Comparison of ENCODE assay signal across 37 mouse cellular contexts in genomic region chr8:67572380-67572779, GRCm38 (mm10). TPM values are rescaled to one million over a fixed set of nuclear protein-coding genes. Genes with fewer than 3 reads are reported as not detected.
DNase-seq lines count a peak whose midpoint lies in the region; ATAC-seq and TF ChIP-seq lines count a peak whose summit lies in the region.
"Had no signal": no experiment of that assay in that cellular context is flagged by ENCODE, and none has a peak within 500 bp of the region (broad histone marks: within the 10 kb centered on the region; RNA-seq: fewer than 3 reads in every experiment).

No protein-coding gene starts in this region.

- WGBS in liver, embryonic 11.5 days = 32% methylated on average over 5 of the region's 5 CpGs
- WGBS in liver, embryonic 14.5 days (ENCODE audit: insufficient replicate concordance) = 13% methylated on average over 5 of the region's 5 CpGs

- no peaks in the 10 kb centered on the region for H3K27me3 ChIP-seq in liver, embryonic 11.5 days (replicated peaks; ENCODE audit: control insufficient read depth, insufficient read depth, low read length)
- no peaks in the 10 kb centered on the region for H3K27me3 ChIP-seq in MEL (ENCODE audit: control insufficient read depth in 1 of 2, insufficient read depth in 2 of 2, low read length in 2 of 2)
- H3K27me3 ChIP-seq in liver, embryonic 14.5 days (ENCODE audit: control insufficient read depth, insufficient read depth, low read length) = no peaks in the 10 kb centered on the region
- H3K27me3 ChIP-seq: CH12.LX; embryonic facial prominence, embryonic 13.5 days; forebrain, embryonic 13.5 days; heart, embryonic 15.5 days; hindbrain, embryonic 13.5 days; Patski had no signal

- peak; percentile 51 for DNase-seq in liver
- no peak for DNase-seq in liver, embryonic 11.5 days (ENCODE audit: low spot score)
- DNase-seq in MEL (ENCODE audit: low read depth, low spot score) = peak; percentile 20
- DNase-seq in liver, embryonic 14.5 days (ENCODE audit: low read depth in 3 of 3, low spot score in 3 of 3) = peak in 1 of 3 experiments; percentile 14
- DNase-seq in cerebellum, postnatal 4 days (ENCODE audit: low spot score in 2 of 2) = no peak
- DNase-seq in layer of hippocampus, postnatal 10 days (ENCODE audit: low spot score in 2 of 2) = no peak
- DNase-seq: adrenal gland, postnatal 10 days; adrenal gland, postnatal 36 days; B cell, adult 2 months; cerebellum, adult 11 months; cerebellum, adult 2 months; cerebellum, adult 9-11 months; cerebellum, postnatal 25 days; embryo, embryonic 11 days; gastrocnemius, postnatal 10 days; gastrocnemius, postnatal 36 days; heart, postnatal 10 days; heart, postnatal 36 days had no signal

- H3K79me2 ChIP-seq in MEL (ENCODE audit: control insufficient read depth, insufficient read depth, low read length, poor library complexity) = no peaks in the 10 kb centered on the region

- no peak for TF ChIP-seq RAD21 in MEL (IDR thresholded peaks at IDR 0.05; ENCODE audit: low read depth, low read length)

- H3K27ac ChIP-seq in liver, embryonic 11.5 days (ENCODE audit: low read depth, low read length) = no peak overlapping the region
- H3K27ac ChIP-seq in MEL (ENCODE audit: control insufficient read depth, low read depth, low read length) = peak overlapping the region; percentile 69
- peak overlapping the region; percentile 50 for H3K27ac ChIP-seq in liver, embryonic 14.5 days
- H3K27ac ChIP-seq: embryonic facial prominence, embryonic 10.5 days; embryonic facial prominence, embryonic 13.5 days; forebrain, embryonic 10.5 days; forebrain, embryonic 13.5 days; heart, embryonic 15.5 days; hindbrain, embryonic 10.5 days; hindbrain, embryonic 13.5 days had no signal

- H3K4me1 ChIP-seq in liver, embryonic 11.5 days (replicated peaks; ENCODE audit: control insufficient read depth, insufficient read depth, low read length) = peaks cover 5% of the 10 kb centered on the region
- H3K4me1 ChIP-seq in MEL (ENCODE audit: control insufficient read depth in 1 of 2, insufficient read depth in 2 of 2, low read length in 2 of 2) = peaks cover 16 to 41% of the 10 kb centered on the region in 2 experiments
- H3K4me1 ChIP-seq in liver, embryonic 14.5 days (replicated peaks; ENCODE audit: control insufficient read depth in 2 of 2, insufficient read depth in 2 of 2, low read length in 1 of 2) = peaks cover 36 to 38% of the 10 kb centered on the region in 2 experiments
- H3K4me1 ChIP-seq: embryonic facial prominence, embryonic 10.5 days; embryonic facial prominence, embryonic 13.5 days; forebrain, embryonic 10.5 days; forebrain, embryonic 13.5 days; heart, embryonic 15.5 days; hindbrain, embryonic 10.5 days; hindbrain, embryonic 13.5 days had no signal

- H3K36me3 ChIP-seq in liver, embryonic 11.5 days (ENCODE audit: control insufficient read depth, insufficient read depth, low read length) = no peaks in the 10 kb centered on the region
- peaks cover 0 to 33% of the 10 kb centered on the region in 2 experiments; a peak in 2 of 4 replicates for H3K36me3 ChIP-seq in MEL (ENCODE audit: control insufficient read depth in 1 of 2, insufficient read depth in 2 of 2, low read length in 2 of 2)
- H3K36me3 ChIP-seq in liver, embryonic 14.5 days (replicated peaks; ENCODE audit: control insufficient read depth, insufficient read depth, low read depth) = no peaks in the 10 kb centered on the region
- H3K36me3 ChIP-seq: embryonic facial prominence, embryonic 10.5 days; embryonic facial prominence, embryonic 13.5 days; forebrain, embryonic 10.5 days; heart, embryonic 15.5 days; hindbrain, embryonic 10.5 days; hindbrain, embryonic 13.5 days had no signal

- no peak overlapping the region for H3K4me2 ChIP-seq in liver, embryonic 11.5 days
- no peak overlapping the region for H3K4me2 ChIP-seq in liver, embryonic 14.5 days (ENCODE audit: low read depth)
- H3K4me2 ChIP-seq: embryonic facial prominence, embryonic 13.5 days; forebrain, embryonic 13.5 days; heart, embryonic 11.5 days; heart, embryonic 15.5 days; hindbrain, embryonic 13.5 days had no signal

- no peaks in the 10 kb centered on the region for H3K9me3 ChIP-seq in liver, embryonic 11.5 days (ENCODE audit: control insufficient read depth, low read length)
- H3K9me3 ChIP-seq in MEL (replicated peaks; ENCODE audit: insufficient read depth, low read length) = no peaks in the 10 kb centered on the region
- H3K9me3 ChIP-seq in liver, embryonic 14.5 days (ENCODE audit: control insufficient read depth, low read length) = no peaks in the 10 kb centered on the region
- H3K9me3 ChIP-seq: embryonic facial prominence, embryonic 10.5 days; embryonic facial prominence, embryonic 13.5 days; forebrain, embryonic 10.5 days; forebrain, embryonic 13.5 days; heart, embryonic 15.5 days; hindbrain, embryonic 10.5 days; hindbrain, embryonic 13.5 days had no signal

- ATAC-seq in liver, embryonic 11.5 days (replicated peaks; ENCODE audit: low FRiP score) = no peak
- no peak for ATAC-seq in liver, embryonic 14.5 days (ENCODE audit: insufficient read depth)
- ATAC-seq in erythroid progenitor cell, adult 5-6 weeks (replicated peaks; ENCODE audit: low FRiP score, poor library complexity, severe bottlenecking) = no peak
- ATAC-seq: forebrain, embryonic 13.5 days; forebrain, embryonic 16.5 days; hindbrain, embryonic 16.5 days; Patski had no signal

- TF ChIP-seq EP300 in MEL (IDR thresholded peaks at IDR 0.05; ENCODE audit: low read depth in 1 of 2, low read length in 2 of 2) = peak in 1 of 2 experiments; percentile 4; a peak in 2 of 4 replicates
- TF ChIP-seq EP300 in liver, embryonic 14.5 days (IDR thresholded peaks at IDR 0.05; ENCODE audit: low read depth) = no peak

- H3K4me3 ChIP-seq in liver, embryonic 11.5 days (ENCODE audit: low read depth, low read length) = no peak overlapping the region
- H3K4me3 ChIP-seq in MEL (ENCODE audit: control insufficient read depth in 1 of 2, insufficient read depth in 1 of 2, low read depth in 2 of 2, low read length in 2 of 2) = no peak overlapping the region; a peak in 1 of 4 replicates
- no peak overlapping the region for H3K4me3 ChIP-seq in liver, embryonic 14.5 days (ENCODE audit: insufficient read depth in 1 of 2, low read depth in 2 of 2, low read length in 2 of 2)
- H3K4me3 ChIP-seq: embryonic facial prominence, embryonic 10.5 days; embryonic facial prominence, embryonic 13.5 days; erythroblast, embryonic 14.5 days; forebrain, embryonic 10.5 days; forebrain, embryonic 13.5 days; heart, embryonic 15.5 days; hindbrain, embryonic 10.5 days; hindbrain, embryonic 13.5 days had no signal

- TF ChIP-seq CTCF in MEL (IDR thresholded peaks at IDR 0.05 in 2 of 3, conservative IDR thresholded peaks at IDR 0.05 in 1 of 3; ENCODE audit: control insufficient read depth in 1 of 3, insufficient read depth in 1 of 3, low read depth in 2 of 3, low read length in 3 of 3, poor library complexity in 1 of 3, severe bottlenecking in 1 of 3) = no peak
- no peak for TF ChIP-seq CTCF in liver, embryonic 14.5 days (IDR thresholded peaks at IDR 0.05; ENCODE audit: low read depth)

- H3K9ac ChIP-seq in liver, embryonic 11.5 days (ENCODE audit: low read depth, low read length) = no peak overlapping the region
- H3K9ac ChIP-seq in MEL (ENCODE audit: control insufficient read depth, low read depth, low read length, poor library complexity, severe bottlenecking) = peak overlapping the region; percentile 37
- H3K9ac ChIP-seq in liver, embryonic 14.5 days (replicated peaks) = no peak overlapping the region
- H3K9ac ChIP-seq: embryonic facial prominence, embryonic 13.5 days; forebrain, embryonic 13.5 days; heart, embryonic 15.5 days; hindbrain, embryonic 13.5 days had no signal

- no peak for TF ChIP-seq POLR2A in MEL (IDR thresholded peaks at IDR 0.05; ENCODE audit: control insufficient read depth in 1 of 2, insufficient read depth in 1 of 2, low read depth in 1 of 2, low read length in 2 of 2, poor library complexity in 1 of 2)

TF ChIP-seq in MEL, 35 proteins besides CTCF, POLR2A, EP300 and RAD21:
- TF ChIP-seq MYC (IDR thresholded peaks at IDR 0.05; ENCODE audit: low read depth, low read length) (0 out of 2 replicates have a peak, but pooled peaks have one; percentile 50), TCF12 (IDR thresholded peaks at IDR 0.05; ENCODE audit: low read depth, low read length) (peak; percentile 33; the same call in 1 of the 2 replicates), BHLHE40 (IDR thresholded peaks at IDR 0.05; ENCODE audit: borderline replicate concordance, low read depth, low read length) (peak; percentile 91), USF1 (IDR thresholded peaks at IDR 0.05; ENCODE audit: low read depth, low read length) (no peak), GATA1 (IDR thresholded peaks at IDR 0.05; ENCODE audit: low read depth, low read length) (peak; percentile 51)

RNA-seq across cellular contexts. Expression of gene Nat3, which starts 48.7 kb away (rescaled TPM):
- not detected in 2 replicates for polyA plus RNA-seq in liver, embryonic 11.5 days (2014; fragmentation: Nextera tagmentation; extraction: Ambion mirVana)
- not detected in 2 replicates for total RNA-seq in MEL (2012; rRNA removed)
- not detected for polyA plus RNA-seq in MEL (2012; ENCODE audit: insufficient read depth in 1 of 2, insufficient read length in 2 of 2, low read depth in 1 of 2, low replicate concordance in 2 of 2, missing spikeins in 1 of 2)
- polyA plus RNA-seq in liver, embryonic 14.5 days (2012; rRNA removed) = not detected in 2 replicates
- polyA plus RNA-seq in liver, embryonic 14.5 days (2014; fragmentation: Nextera tagmentation; extraction: Ambion mirVana) = not detected in 2 replicates
- total RNA-seq in erythroid progenitor cell, adult 5-6 weeks (2015; ENCODE audit: low replicate concordance) = not detected in 2 replicates
- total RNA-seq in erythroid progenitor cell, adult 5-6 weeks (2017; ENCODE audit: low replicate concordance) = not detected in 2 replicates
- not detected for total RNA-seq in layer of hippocampus, postnatal 10 days (2021)
- total RNA-seq: adrenal gland, adult 18-20 months; adrenal gland, postnatal 10 days; adrenal gland, postnatal 36 days; CH12.LX; gastrocnemius, adult 18-20 months; gastrocnemius, postnatal 10 days; gastrocnemius, postnatal 36 days; granulocyte monocyte progenitor cell, adult 5-6 weeks; heart, adult 8-10 months; heart, postnatal 10 days; heart, postnatal 36 days had no signal
- polyA plus RNA-seq: cerebellum, adult 2 months; cortical plate, adult 2 months; embryonic facial prominence, embryonic 10.5 days; embryonic facial prominence, embryonic 13.5 days; erythroblast, embryonic 14.5 days; forebrain, embryonic 10.5 days; forebrain, embryonic 13.5 days; forebrain, embryonic 16.5 days; heart, embryonic 11.5 days; hindbrain, embryonic 10.5 days; hindbrain, embryonic 13.5 days; hindbrain, embryonic 16.5 days; Patski had no signal

Comparison
In these comparisons a context has a peak if more than half of its experiments do, and no peak if none do; other contexts are left out.
1. DNase-seq: peak in liver (single experiment) and MEL (single experiment); none in liver, embryonic 11.5 days (single experiment), cerebellum, postnatal 4 days (0 of 2) and layer of hippocampus, postnatal 10 days (0 of 2).